Mouse (Mus musculus) cortical plate, adult 2 months (tissue): ENCODE results near the gene Gm8439. TPM values are rescaled to one million over a fixed set of nuclear protein-coding genes. Genes with fewer than 3 reads are reported as not detected.

Source experiments
- H3K27ac ChIP-seq: fragments of 200-500 bp; 2 replicates; pipeline ENCODE4 v1.5.1; 2012; ENCODE audit warnings: low read length, control low read depth, inconsistent platforms; ENCODE audit not compliant: insufficient read depth
- H3K4me1 ChIP-seq: fragments of 200-500 bp; 2 replicates; pipeline ENCODE4 v1.6.1; 2011; ENCODE audit warnings: low read length; ENCODE audit not compliant: control insufficient read depth, insufficient read depth
- H3K4me3 ChIP-seq: fragments of 200-500 bp; 2 replicates; pipeline ENCODE4 v1.5.1; 2011; ENCODE audit warnings: mild to moderate bottlenecking, low read length, control low read depth; ENCODE audit not compliant: insufficient read depth
- CTCF ChIP-seq: fragments of 200-500 bp; IDR thresholded peaks from 2 replicates; pipeline ENCODE4 v1.5.1; 2011; ENCODE audit warnings: mild to moderate bottlenecking, control low read depth, low read length; ENCODE audit not compliant: insufficient read depth; ENCODE audit errors: extremely low read depth
- POLR2A ChIP-seq: fragments of 200-500 bp; IDR thresholded peaks from 2 replicates; pipeline ENCODE4 v1.6.1; 2011; ENCODE audit warnings: mild to moderate bottlenecking, low read length, control low read depth; ENCODE audit not compliant: insufficient read depth; ENCODE audit errors: extremely low read depth
- polyA plus RNA-seq: library from polyadenylated mRNA; depleted of rRNA; stranded (reverse); fragments of >200 nt; gene quantifications from 2 replicates; pipeline ENCODE4 v1.2.3, GENCODE M21; 2012; rRNA removed

The Gm8439 gene
- not detected in 2 replicates for polyA plus RNA-seq

DNA sequence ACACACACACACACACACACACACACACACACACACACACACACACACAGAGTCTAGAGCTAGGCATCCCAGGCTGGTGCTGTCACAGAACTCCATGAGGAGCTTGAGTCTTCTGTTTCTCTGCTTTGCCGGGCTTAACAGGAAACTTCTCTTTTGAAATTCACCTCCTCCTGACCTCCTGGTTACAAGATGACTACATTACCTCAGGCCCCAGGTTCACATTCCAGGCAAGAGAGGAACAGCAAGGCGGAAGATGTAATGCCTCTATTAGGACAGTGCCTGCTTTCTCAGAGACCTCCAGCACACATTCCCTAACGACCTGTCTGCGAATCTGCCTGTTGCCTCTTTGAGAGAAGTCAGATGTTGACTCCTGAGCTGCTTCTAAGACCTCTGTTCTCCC is at the start of gene Gm8439:
TSS of gene Gm8439 (plus strand) at position 301 of the 400 bp plus-strand sequence.
- no peak within 1 kb of the TSS for H3K4me3 ChIP-seq
- no peak within 1 kb of the TSS for H3K27ac ChIP-seq
- TF ChIP-seq POLR2A (no peak), CTCF (no peak)
- no peaks in the 10 kb centered on the region; the same call in 1 of the 2 replicates for H3K4me1 ChIP-seq

DNA sequence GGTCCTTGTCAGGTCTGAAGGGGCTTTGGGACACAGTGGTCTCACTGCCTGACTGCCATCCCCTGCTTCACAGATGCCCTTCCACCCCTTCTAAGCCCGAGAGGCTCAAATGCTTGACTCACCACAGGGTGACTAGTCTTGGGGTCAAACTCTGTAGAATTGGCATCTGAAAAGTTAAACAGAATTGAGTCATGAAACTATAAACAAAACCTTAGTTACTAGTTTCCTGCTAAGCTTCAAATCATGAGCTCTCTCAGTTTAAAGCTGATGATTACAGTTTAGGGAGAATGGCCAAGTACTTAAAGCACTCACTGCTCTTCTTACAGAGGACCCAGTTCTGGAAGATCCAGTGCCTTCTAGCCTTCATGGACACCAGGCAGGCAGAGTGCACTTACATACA is 43.6 kb upstream of the Gm8439 start:
- Histone ChIP-seq H3K4me3 (no peak overlapping the region), H3K27ac (no peak overlapping the region), H3K4me1 (no peaks in the 10 kb centered on the region)
- TF ChIP-seq POLR2A (no peak), CTCF (no peak)

DNA sequence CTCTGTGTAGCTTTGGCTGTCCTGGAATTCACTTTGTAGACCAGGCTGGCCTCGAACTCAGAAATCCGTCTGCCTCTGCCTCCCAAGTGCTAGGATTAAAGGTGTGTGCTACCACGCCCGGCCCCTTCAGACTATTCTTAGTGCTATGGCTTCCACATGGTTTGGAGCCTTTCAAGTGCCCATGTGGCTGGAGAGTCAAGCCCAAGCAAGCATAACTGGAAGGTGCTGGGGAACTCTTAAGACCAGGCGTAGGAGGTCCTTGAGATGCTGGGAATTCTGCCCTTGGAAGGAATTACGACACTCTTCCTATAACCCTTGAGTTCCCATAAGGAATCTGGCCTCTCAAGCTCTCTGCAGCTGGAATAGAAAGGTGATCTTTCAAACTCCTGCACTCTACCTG is 32.0 kb upstream of the Gm8439 start:
- no peak overlapping the region for H3K4me3 ChIP-seq
- no peaks in the 10 kb centered on the region for H3K4me1 ChIP-seq
- TF ChIP-seq POLR2A (no peak), CTCF (no peak)
- H3K27ac ChIP-seq, result no peak overlapping the region

DNA sequence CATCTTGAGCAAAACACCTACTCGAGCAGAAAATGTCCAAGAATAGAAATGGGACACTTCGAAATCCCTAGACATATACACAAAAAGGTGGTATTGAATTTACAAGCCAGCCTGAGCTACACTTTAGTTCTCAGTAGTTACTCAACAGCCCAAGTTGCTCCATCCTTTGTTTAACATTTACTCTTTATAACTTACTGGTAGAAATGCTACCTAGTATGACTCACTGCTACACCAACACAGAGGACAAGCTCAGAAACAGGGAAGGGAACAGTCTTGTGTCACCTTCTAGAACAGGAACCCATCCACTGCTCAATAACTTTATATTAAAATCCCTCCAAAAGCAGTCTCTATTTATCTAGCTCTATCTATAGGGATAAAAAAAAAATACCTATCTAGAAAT is 22.8 kb upstream of the Gm8439 start:
- Histone ChIP-seq H3K4me3 (no peak overlapping the region), H3K4me1 (peaks cover 3% of the 10 kb centered on the region; the same call in 1 of the 2 replicates), H3K27ac (no peak overlapping the region)
- TF ChIP-seq CTCF (no peak), POLR2A (no peak)

DNA sequence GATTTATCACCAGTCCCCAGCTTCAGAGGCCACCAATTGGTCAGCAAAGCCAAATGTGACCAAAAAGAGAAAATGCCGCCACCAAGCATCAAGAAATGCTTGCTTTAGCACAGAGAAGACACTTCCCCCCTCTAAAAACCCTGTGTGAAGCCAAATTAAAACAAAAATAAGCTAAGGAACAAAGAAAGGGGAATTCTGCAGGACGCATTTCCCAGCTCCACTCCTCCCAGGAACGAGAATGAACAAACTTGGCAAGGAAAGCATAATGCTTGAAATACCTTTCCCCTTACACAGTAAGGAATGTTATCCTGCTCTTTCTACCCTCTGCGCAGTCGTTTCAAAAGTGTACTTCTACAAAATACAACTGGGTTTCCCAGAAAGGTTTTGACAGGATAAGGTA is 20.5 kb upstream of the Gm8439 start:
- no peak overlapping the region for H3K4me3 ChIP-seq

DNA sequence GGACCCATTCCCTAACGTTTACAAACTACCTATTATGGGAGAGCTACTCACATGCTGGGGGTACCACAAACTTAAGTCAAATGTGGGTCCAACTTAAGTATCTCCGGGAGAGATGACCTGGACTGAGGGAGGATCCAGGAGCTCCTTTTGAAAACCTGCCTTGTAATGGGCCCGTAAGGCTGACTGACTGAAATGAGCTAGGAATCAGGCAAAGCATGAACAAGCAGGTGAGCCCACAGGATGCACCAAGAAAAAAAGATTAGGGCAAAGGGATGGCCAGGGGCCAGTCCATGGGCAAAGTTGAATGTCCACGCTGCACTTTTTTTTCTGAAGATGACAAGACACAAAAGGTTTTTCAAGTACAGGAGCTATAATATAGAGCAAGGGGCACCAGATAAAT is 19.5 kb upstream of the Gm8439 start:
- H3K27ac ChIP-seq, result no peak overlapping the region
- H3K4me3 ChIP-seq, result peak overlapping the region; percentile 82
- H3K4me1 ChIP-seq, result peaks cover 3% of the 10 kb centered on the region; the same call in 1 of the 2 replicates
- TF ChIP-seq POLR2A (no peak), CTCF (no peak)

More for the DNA sequence above, 20.5 kb upstream of the Gm8439 start:
- H3K27ac ChIP-seq, result no peak overlapping the region
- TF ChIP-seq CTCF (no peak), POLR2A (no peak)
- H3K4me1 ChIP-seq, result peaks cover 3% of the 10 kb centered on the region; the same call in 1 of the 2 replicates

DNA sequence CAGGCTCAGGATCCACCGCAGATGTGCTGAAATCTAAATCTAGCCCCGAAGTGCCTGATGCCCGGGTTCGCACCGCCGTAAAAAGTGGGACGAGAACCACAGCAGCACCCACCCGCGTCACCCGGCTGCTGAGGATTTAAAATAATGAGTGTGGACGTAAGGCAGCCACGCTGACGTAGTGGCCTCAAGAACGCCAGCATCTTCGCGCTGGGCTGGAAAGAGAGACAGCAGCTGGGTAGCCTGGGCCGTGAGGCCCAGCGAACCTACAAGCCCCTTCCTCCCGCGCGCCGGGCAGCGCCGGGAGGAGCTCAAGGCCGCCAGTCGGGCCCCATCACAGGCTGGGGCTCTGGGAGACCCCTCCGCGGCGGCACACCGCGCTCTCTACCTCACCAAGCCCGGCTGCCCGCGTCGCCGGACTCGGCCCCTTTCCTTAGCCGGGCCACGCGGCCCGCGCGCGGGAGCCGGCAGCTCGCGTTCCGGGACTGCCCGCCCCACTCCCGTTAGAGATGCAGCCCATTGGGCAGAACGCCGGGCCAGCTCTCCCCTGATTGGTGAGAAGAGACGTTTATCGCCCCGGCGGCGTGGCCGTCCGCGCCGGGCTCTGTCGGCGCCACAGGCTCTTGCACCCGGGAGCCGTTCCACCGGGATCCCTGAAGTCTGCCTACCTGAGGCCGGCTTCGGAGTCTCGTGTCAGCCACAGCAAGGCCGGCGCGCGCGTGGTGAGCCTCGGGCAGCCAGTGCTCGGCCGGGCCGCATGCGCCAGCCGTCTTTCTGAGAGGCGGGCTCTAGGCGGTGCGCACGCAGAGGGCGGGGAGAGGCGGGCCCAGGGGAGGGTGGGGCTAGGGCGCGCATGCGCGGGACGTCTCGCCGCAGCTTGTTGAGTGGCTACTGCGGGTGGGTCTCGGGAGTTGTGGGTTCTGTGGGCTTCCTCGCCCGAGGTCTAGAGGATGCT is 18.8 kb upstream of the Gm8439 start, which contains the start of gene Ctps:
TSS of gene Ctps (minus strand) at position 791 of the 952 bp plus-strand sequence.
- H3K4me1 ChIP-seq, result peaks cover 3% of the 10 kb centered on the region; the same call in 1 of the 2 replicates
- peak within 1 kb of the TSS; percentile 82 for H3K4me3 ChIP-seq
- H3K27ac ChIP-seq, result peak within 1 kb of the TSS; percentile 86
- no peak for TF ChIP-seq CTCF
- peak; percentile 95 for TF ChIP-seq POLR2A

DNA sequence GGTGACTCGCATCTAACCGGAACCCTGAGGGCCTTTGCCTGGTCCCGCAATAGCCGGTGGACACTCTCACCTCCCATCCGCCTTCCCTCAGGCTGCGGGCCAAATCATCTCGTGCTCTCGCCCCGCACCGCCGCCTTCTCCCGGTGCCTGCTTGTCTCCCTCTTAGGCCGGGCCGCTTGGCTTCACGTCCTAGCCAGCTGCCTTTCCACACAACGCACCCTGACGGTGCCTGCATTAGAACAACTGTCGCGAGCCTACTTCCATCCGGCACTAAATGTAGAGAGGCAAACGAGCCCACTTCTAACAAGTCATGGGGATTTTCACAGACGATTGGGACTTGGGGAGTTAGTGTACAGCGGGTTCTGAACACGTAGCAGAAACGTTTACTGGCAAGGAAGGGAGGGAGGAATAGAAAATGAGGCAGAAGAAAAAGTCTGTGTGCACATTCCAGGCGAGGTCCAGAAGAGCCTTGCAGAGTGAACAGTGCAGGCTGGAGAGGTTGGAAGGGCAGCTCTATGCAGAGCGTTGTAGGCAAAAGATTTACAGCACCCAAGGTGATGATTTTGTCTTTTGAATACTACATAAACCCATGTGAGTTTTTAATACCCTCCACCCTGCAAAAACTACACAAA is 18.0 kb upstream of the Gm8439 start:
- H3K4me3 ChIP-seq, result peak overlapping the region; percentile 82
- TF ChIP-seq CTCF, result no peak
- no peak for TF ChIP-seq POLR2A
- peak overlapping the region; percentile 86 for H3K27ac ChIP-seq
- H3K4me1 ChIP-seq, result peaks cover 3% of the 10 kb centered on the region; the same call in 1 of the 2 replicates

DNA sequence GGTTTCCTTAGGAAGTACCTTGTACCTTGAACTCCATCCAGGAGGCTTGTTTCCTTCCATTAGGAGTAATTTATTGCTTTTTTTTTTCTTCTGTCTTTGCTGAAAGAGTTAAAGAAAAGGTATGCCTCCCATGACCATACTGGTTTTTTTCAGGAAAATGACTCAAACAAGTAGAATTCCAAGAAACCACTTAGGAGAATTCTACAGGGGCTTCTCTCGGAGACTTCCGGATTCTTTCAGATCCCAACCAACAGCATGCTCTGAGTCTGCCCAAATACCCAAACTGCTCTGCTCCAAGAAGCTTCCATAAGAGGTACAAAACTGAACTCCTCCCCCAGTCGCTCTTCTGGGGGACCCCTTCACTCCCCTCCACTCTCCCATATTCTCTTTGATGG is 17.5 kb upstream of the Gm8439 start:
- TF ChIP-seq CTCF (no peak), POLR2A (no peak)
- peaks cover 3% of the 10 kb centered on the region; the same call in 1 of the 2 replicates for H3K4me1 ChIP-seq
- 0 out of 2 replicates have a peak overlapping the region, but pooled peaks have one; percentile 34 for H3K27ac ChIP-seq
- peak overlapping the region; percentile 82; the same call in 1 of the 2 replicates for H3K4me3 ChIP-seq

DNA sequence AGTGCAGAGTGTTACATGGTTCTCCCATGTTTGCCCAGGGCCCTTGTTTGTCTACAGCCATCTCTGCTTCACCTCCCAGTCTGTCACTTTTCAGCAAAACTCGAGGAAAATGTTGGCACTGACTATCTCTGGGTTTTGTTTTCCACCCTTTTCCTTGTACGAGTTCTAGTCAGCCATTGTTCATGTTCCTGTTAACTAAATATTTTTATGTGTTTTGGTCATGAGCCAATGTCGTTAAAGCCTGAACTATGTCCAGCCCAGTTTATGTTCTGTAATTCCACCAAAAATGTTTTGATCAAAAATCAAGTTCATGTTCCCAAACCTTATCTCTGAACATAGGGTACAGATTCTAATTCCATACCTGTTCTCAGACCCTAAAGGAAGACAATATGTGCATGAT is 16.9 kb upstream of the Gm8439 start:
- Histone ChIP-seq H3K4me1 (peaks cover 3% of the 10 kb centered on the region; the same call in 1 of the 2 replicates), H3K4me3 (no peak overlapping the region), H3K27ac (no peak overlapping the region)
- TF ChIP-seq POLR2A (no peak), CTCF (no peak)
